Mouse (Mus musculus): ENCODE measurements around the gene Rbp7. TPM values are rescaled to one million over a fixed set of nuclear protein-coding genes. Genes with fewer than 3 reads are reported as not detected.
A peak's percentile ranks its signal among the peaks of the same experiment; 100 is the strongest.

Rbp7 gene
- polyA plus RNA-seq (2015; fragmentation: Nextera tagmentation; extraction: Ambion mirVana): 0.37 and 0.41 TPM in 2 replicates

- 40% methylated on average over 8 of the region's 8 CpGs for WGBS
- no peaks in the 10 kb centered on the region for H3K4me1 ChIP-seq
These were observed at the start of gene Rbp7 for GRCm38 (mm10) chr4:149454879-149455278. Rbp7 (minus strand) TSS chr4:149454978.

GRCm38 (mm10) chr4:149504363-149504762 is 49.6 kb upstream of the Rbp7 start:
- Histone ChIP-seq H3K9ac (no peak overlapping the region), H3K36me3 (peaks cover 36% of the 10 kb centered on the region), H3K27me3 (no peaks in the 10 kb centered on the region), H3K4me2 (replicated peaks) (no peak overlapping the region), H3K9me3 (no peaks in the 10 kb centered on the region), H3K27ac (peak overlapping the region; percentile 78), H3K4me3 (no peak overlapping the region), H3K4me1 (peaks cover 10% of the 10 kb centered on the region)
- WGBS: 51% methylated on average over 5 of the region's 5 CpGs
- no peak for ATAC-seq (ENCODE audit: low FRiP score, low read depth)

More at GRCm38 (mm10) chr4:149454879-149455278, at the start of gene Rbp7:
- Histone ChIP-seq H3K36me3 (no peaks in the 10 kb centered on the region), H3K4me2 (replicated peaks) (no peak within 1 kb of the TSS), H3K27me3 (no peaks in the 10 kb centered on the region), H3K4me3 (no peak within 1 kb of the TSS), H3K27ac (no peak within 1 kb of the TSS), H3K9me3 (no peaks in the 10 kb centered on the region), H3K9ac (no peak within 1 kb of the TSS)
- no peak for ATAC-seq (ENCODE audit: low FRiP score, low read depth)

- H3K9me3 ChIP-seq: no peaks in the 10 kb centered on the region
- no peak overlapping the region for H3K4me3 ChIP-seq
- no peak for ATAC-seq (ENCODE audit: low FRiP score, low read depth)
- 87% methylated on average over 5 of the region's 5 CpGs for WGBS
- H3K36me3 ChIP-seq: peaks cover 70% of the 10 kb centered on the region
- no peaks in the 10 kb centered on the region for H3K27me3 ChIP-seq
- H3K27ac ChIP-seq: no peak overlapping the region
- H3K4me1 ChIP-seq: peaks cover 19% of the 10 kb centered on the region
- H3K9ac ChIP-seq: no peak overlapping the region
- H3K4me2 ChIP-seq (replicated peaks): no peak overlapping the region
These were observed 45.0 kb upstream of the Rbp7 start for GRCm38 (mm10) chr4:149499790-149500189.

GRCm38 (mm10) chr4:149498901-149499300 is 44.1 kb upstream of the Rbp7 start:
- ATAC-seq (ENCODE audit: low FRiP score, low read depth): no peak
- WGBS: 93% methylated on average over 8 of the region's 8 CpGs
- H3K4me1 ChIP-seq: peaks cover 13% of the 10 kb centered on the region
- peaks cover 78% of the 10 kb centered on the region for H3K36me3 ChIP-seq
- H3K27ac ChIP-seq: no peak overlapping the region
- no peaks in the 10 kb centered on the region for H3K27me3 ChIP-seq
- H3K4me3 ChIP-seq: no peak overlapping the region
- H3K4me2 ChIP-seq (replicated peaks): no peak overlapping the region
- H3K9me3 ChIP-seq: no peaks in the 10 kb centered on the region
- no peak overlapping the region for H3K9ac ChIP-seq

GRCm38 (mm10) chr4:149496612-149497011 is 41.8 kb upstream of the Rbp7 start:
- no peaks in the 10 kb centered on the region for H3K9me3 ChIP-seq
- no peak overlapping the region for H3K4me3 ChIP-seq
- H3K4me1 ChIP-seq: peaks cover 13% of the 10 kb centered on the region
- H3K27ac ChIP-seq: peak overlapping the region; percentile 33; the same call in 1 of the 2 replicates
- H3K9ac ChIP-seq: no peak overlapping the region
- peaks cover 84% of the 10 kb centered on the region for H3K36me3 ChIP-seq
- no peak for ATAC-seq (ENCODE audit: low FRiP score, low read depth)
- no peak overlapping the region for H3K4me2 ChIP-seq (replicated peaks)
- H3K27me3 ChIP-seq: no peaks in the 10 kb centered on the region
- WGBS: 61% methylated on average over 2 of the region's 2 CpGs

- no peak overlapping the region for H3K4me3 ChIP-seq
- no peak overlapping the region for H3K9ac ChIP-seq
- ATAC-seq (ENCODE audit: low FRiP score, low read depth): no peak
- no peaks in the 10 kb centered on the region for H3K27me3 ChIP-seq
- no peak overlapping the region for H3K4me2 ChIP-seq (replicated peaks)
- 96% methylated on average over 3 of the region's 3 CpGs for WGBS
- no peaks in the 10 kb centered on the region for H3K9me3 ChIP-seq
- peaks cover 86% of the 10 kb centered on the region for H3K36me3 ChIP-seq
- H3K4me1 ChIP-seq: peaks cover 20% of the 10 kb centered on the region
- no peak overlapping the region for H3K27ac ChIP-seq
These were observed 36.4 kb upstream of the Rbp7 start for GRCm38 (mm10) chr4:149491151-149491550.

- Histone ChIP-seq H3K9me3 (no peaks in the 10 kb centered on the region), H3K36me3 (peaks cover 73% of the 10 kb centered on the region), H3K27me3 (no peaks in the 10 kb centered on the region), H3K4me1 (peaks cover 20% of the 10 kb centered on the region), H3K4me2 (replicated peaks) (no peak overlapping the region), H3K9ac (no peak overlapping the region), H3K4me3 (no peak overlapping the region), H3K27ac (no peak overlapping the region)
- WGBS: 93% methylated on average over 14 of the region's 14 CpGs
- ATAC-seq (ENCODE audit: low FRiP score, low read depth): no peak
These were observed 34.9 kb upstream of the Rbp7 start for GRCm38 (mm10) chr4:149489415-149490240.

GRCm38 (mm10) chr4:149487729-149488128 is 33.0 kb upstream of the Rbp7 start:
- H3K27ac ChIP-seq: no peak overlapping the region
- H3K27me3 ChIP-seq: no peaks in the 10 kb centered on the region
- no peaks in the 10 kb centered on the region for H3K9me3 ChIP-seq
- H3K36me3 ChIP-seq: peaks cover 55% of the 10 kb centered on the region
- WGBS: 93% methylated on average over 12 of the region's 12 CpGs
- H3K9ac ChIP-seq: no peak overlapping the region
- peaks cover 27% of the 10 kb centered on the region for H3K4me1 ChIP-seq
- no peak for ATAC-seq (ENCODE audit: low FRiP score, low read depth)
- 0 out of 2 replicates have a peak overlapping the region, but pooled peaks have one; percentile 11 for H3K4me2 ChIP-seq (replicated peaks)
- no peak overlapping the region for H3K4me3 ChIP-seq

GRCm38 (mm10) chr4:149485825-149486206 is 31.0 kb upstream of the Rbp7 start:
- Histone ChIP-seq H3K9ac (peak overlapping the region; percentile 85), H3K9me3 (no peaks in the 10 kb centered on the region), H3K4me2 (replicated peaks) (peak overlapping the region; percentile 85), H3K4me1 (peaks cover 27% of the 10 kb centered on the region), H3K27me3 (no peaks in the 10 kb centered on the region), H3K27ac (peak overlapping the region; percentile 84), H3K4me3 (peak overlapping the region; percentile 81), H3K36me3 (peaks cover 36% of the 10 kb centered on the region)
- ATAC-seq (ENCODE audit: low FRiP score, low read depth): peak; percentile 2; the same call in 1 of the 2 replicates
- under 1% methylated on average over 10 of the region's 10 CpGs for WGBS

GRCm38 (mm10) chr4:149485053-149485824 is 30.5 kb upstream of the Rbp7 start, which contains the start of the genes Nmnat1 and Lzic:
Nmnat1 (minus strand) TSS chr4:149485202.
Lzic (plus strand) TSS chr4:149485229.
- H3K36me3 ChIP-seq: peaks cover 33% of the 10 kb centered on the region
- peak within 1 kb of the TSS; percentile 85 for H3K4me2 ChIP-seq (replicated peaks)
- peak within 1 kb of the TSS; percentile 81 for H3K4me3 ChIP-seq
- peak within 1 kb of the TSS; percentile 84 for H3K27ac ChIP-seq
- under 1% methylated on average over 60 of the region's 60 CpGs for WGBS
- H3K9ac ChIP-seq: peak within 1 kb of the TSS; percentile 85
- H3K9me3 ChIP-seq: no peaks in the 10 kb centered on the region
- peaks cover 27% of the 10 kb centered on the region for H3K4me1 ChIP-seq
- peak; percentile 95 for ATAC-seq (ENCODE audit: low FRiP score, low read depth)
- H3K27me3 ChIP-seq: no peaks in the 10 kb centered on the region

- 51% methylated on average over 3 of the region's 3 CpGs for WGBS
- Histone ChIP-seq H3K4me3 (peak overlapping the region; percentile 81), H3K9me3 (no peaks in the 10 kb centered on the region), H3K9ac (peak overlapping the region; percentile 85), H3K36me3 (peaks cover 26% of the 10 kb centered on the region), H3K27me3 (no peaks in the 10 kb centered on the region), H3K4me2 (replicated peaks) (peak overlapping the region; percentile 85), H3K27ac (peak overlapping the region; percentile 84), H3K4me1 (peaks cover 27% of the 10 kb centered on the region)
- ATAC-seq (ENCODE audit: low FRiP score, low read depth): no peak
These were observed 29.8 kb upstream of the Rbp7 start for GRCm38 (mm10) chr4:149484566-149484965.

GRCm38 (mm10) chr4:149477078-149477477 is 22.3 kb upstream of the Rbp7 start, which contains the start of gene Tmem274:
Tmem274 (plus strand) TSS chr4:149477378.
- H3K4me2 ChIP-seq (replicated peaks): no peak within 1 kb of the TSS
- H3K4me3 ChIP-seq: no peak within 1 kb of the TSS
- no peak within 1 kb of the TSS for H3K27ac ChIP-seq
- no peak for ATAC-seq (ENCODE audit: low FRiP score, low read depth)
- H3K4me1 ChIP-seq: no peaks in the 10 kb centered on the region
- 85% methylated on average over 11 of the region's 11 CpGs for WGBS
- H3K36me3 ChIP-seq: peaks cover 26% of the 10 kb centered on the region
- H3K27me3 ChIP-seq: no peaks in the 10 kb centered on the region
- no peaks in the 10 kb centered on the region for H3K9me3 ChIP-seq
- no peak within 1 kb of the TSS for H3K9ac ChIP-seq
